ENCODE assay signal across 8 mouse cellular contexts in genomic region chr5:52115821-52116317, GRCm38 (mm10).
A peak's percentile ranks its signal among the peaks of the same experiment; 100 is the strongest.
DNase-seq lines count a peak whose midpoint lies in the region; ATAC-seq and TF ChIP-seq lines count a peak whose summit lies in the region.

No protein-coding gene starts in this region.

- no peak for TF ChIP-seq POLR2A in bone marrow macrophage, adult 2 months (IDR thresholded peaks at IDR 0.05; ENCODE audit: borderline replicate concordance, low read depth, low read length)
- TF ChIP-seq POLR2A in embryonic fibroblast, embryonic 13.5 days (IDR thresholded peaks at IDR 0.05; ENCODE audit: low read depth, low read length) = no peak

- 1% methylated on average over 47 of the region's 53 CpGs for WGBS in heart, embryonic 12.5 days
- under 1% methylated on average over 50 of the region's 53 CpGs for WGBS in kidney, embryonic 15.5 days
- WGBS in midbrain, postnatal 0 days = 0% methylated on average over 44 of the region's 53 CpGs
- under 1% methylated on average over 45 of the region's 53 CpGs for WGBS in stomach, postnatal 0 days

- peaks cover 5% of the 10 kb centered on the region; the same call in 1 of the 2 replicates for H3K4me1 ChIP-seq in bone marrow macrophage, adult 2 months (ENCODE audit: control insufficient read depth, insufficient read depth, low read length)
- H3K4me1 ChIP-seq in embryonic fibroblast, embryonic 13.5 days (ENCODE audit: control insufficient read depth, insufficient read depth, low read length) = no peaks in the 10 kb centered on the region
- H3K4me1 ChIP-seq in heart, embryonic 12.5 days (replicated peaks) = peaks cover 21% of the 10 kb centered on the region
- peaks cover 45% of the 10 kb centered on the region for H3K4me1 ChIP-seq in kidney, embryonic 15.5 days
- H3K4me1 ChIP-seq in midbrain, postnatal 0 days (ENCODE audit: insufficient read depth, low read length) = peaks cover 8% of the 10 kb centered on the region; the same call in 1 of the 2 replicates
- no peaks in the 10 kb centered on the region for H3K4me1 ChIP-seq in stomach, postnatal 0 days (replicated peaks; ENCODE audit: control insufficient read depth, insufficient read depth)

- peaks cover 4% of the 10 kb centered on the region; the same call in 1 of the 2 replicates for H3K27me3 ChIP-seq in heart, embryonic 12.5 days (replicated peaks)
- H3K27me3 ChIP-seq in kidney, embryonic 15.5 days = peaks cover 69% of the 10 kb centered on the region
- H3K27me3 ChIP-seq in midbrain, postnatal 0 days (ENCODE audit: insufficient read depth, low read length) = 0 out of 2 replicates have a peak, but pooled peaks cover 5% of the 10 kb centered on the region
- H3K27me3 ChIP-seq in stomach, postnatal 0 days (ENCODE audit: control insufficient read depth, insufficient read depth, low read length) = no peaks in the 10 kb centered on the region

- no peak for TF ChIP-seq CTCF in bone marrow macrophage, adult 2 months (IDR thresholded peaks at IDR 0.05; ENCODE audit: low read depth, low read length)
- 0 out of 2 replicates have a peak, but pooled peaks have one; percentile 37 for TF ChIP-seq CTCF in embryonic fibroblast, embryonic 13.5 days (IDR thresholded peaks at IDR 0.05; ENCODE audit: borderline replicate concordance, insufficient read depth, low read length)
- TF ChIP-seq CTCF in midbrain, postnatal 0 days (IDR thresholded peaks at IDR 0.05) = peak; percentile 75
- TF ChIP-seq CTCF in stomach, postnatal 0 days (IDR thresholded peaks at IDR 0.05; ENCODE audit: low read depth) = peak; percentile 74

- no peaks in the 10 kb centered on the region for H3K36me3 ChIP-seq in heart, embryonic 12.5 days
- H3K36me3 ChIP-seq in kidney, embryonic 15.5 days = no peaks in the 10 kb centered on the region
- no peaks in the 10 kb centered on the region for H3K36me3 ChIP-seq in midbrain, postnatal 0 days (ENCODE audit: insufficient read depth, low read length)
- H3K36me3 ChIP-seq in stomach, postnatal 0 days (ENCODE audit: control insufficient read depth, insufficient read depth, low read length) = no peaks in the 10 kb centered on the region

- peak overlapping the region; percentile 100 for H3K4me2 ChIP-seq in heart, embryonic 12.5 days
- peak overlapping the region; percentile 100 for H3K4me2 ChIP-seq in kidney, embryonic 15.5 days
- H3K4me2 ChIP-seq in midbrain, postnatal 0 days (ENCODE audit: low read depth, low read length, poor library complexity, severe bottlenecking) = peak overlapping the region; percentile 100
- H3K4me2 ChIP-seq in stomach, postnatal 0 days (replicated peaks; ENCODE audit: low read depth) = peak overlapping the region; percentile 100

- peak; percentile 48 for DNase-seq in liver
- DNase-seq in midbrain, postnatal 0 days (ENCODE audit: low spot score) = peak; percentile 95
- DNase-seq in stomach, postnatal 0 days (ENCODE audit: low spot score) = peak; percentile 85

- TF ChIP-seq EP300 in stomach, postnatal 0 days (optimal IDR thresholded peaks at IDR 0.05) = no peak

- no peak overlapping the region for H3K27ac ChIP-seq in bone marrow macrophage, adult 2 months (ENCODE audit: insufficient read depth, low read depth, low read length)
- no peak overlapping the region for H3K27ac ChIP-seq in embryonic fibroblast, embryonic 13.5 days (ENCODE audit: insufficient read depth, low read length)
- H3K27ac ChIP-seq in heart, embryonic 12.5 days (ENCODE audit: poor library complexity, severe bottlenecking) = no peak overlapping the region; the same call in 1 of the 2 replicates
- no peak overlapping the region for H3K27ac ChIP-seq in kidney, embryonic 15.5 days
- H3K27ac ChIP-seq in midbrain, postnatal 0 days (ENCODE audit: low read depth, low read length) = peak overlapping the region; percentile 67
- H3K27ac ChIP-seq in stomach, postnatal 0 days (replicated peaks) = 0 out of 2 replicates have a peak overlapping the region, but pooled peaks have one; percentile 4

- no peaks in the 10 kb centered on the region for H3K9me3 ChIP-seq in heart, embryonic 12.5 days (replicated peaks)
- H3K9me3 ChIP-seq in kidney, embryonic 15.5 days (replicated peaks) = no peaks in the 10 kb centered on the region
- H3K9me3 ChIP-seq in midbrain, postnatal 0 days (ENCODE audit: low read length) = no peaks in the 10 kb centered on the region
- no peaks in the 10 kb centered on the region for H3K9me3 ChIP-seq in stomach, postnatal 0 days (ENCODE audit: control insufficient read depth, low read length)

- H3K9ac ChIP-seq in heart, embryonic 12.5 days = peak overlapping the region; percentile 77
- peak overlapping the region; percentile 54 for H3K9ac ChIP-seq in kidney, embryonic 15.5 days
- peak overlapping the region; percentile 62 for H3K9ac ChIP-seq in midbrain, postnatal 0 days (replicated peaks; ENCODE audit: low read length, poor library complexity, severe bottlenecking)
- peak overlapping the region; percentile 52 for H3K9ac ChIP-seq in stomach, postnatal 0 days (ENCODE audit: low read length)

- ATAC-seq in CD4-positive, CD25-positive, alpha-beta regulatory T cell, adult 4 months = peak; percentile 46
- peak; percentile 66 for ATAC-seq in heart, embryonic 12.5 days (ENCODE audit: insufficient number of reproducible peaks, low FRiP score)
- ATAC-seq in kidney, embryonic 15.5 days (replicated peaks; ENCODE audit: low FRiP score) = peak; percentile 90
- peak; percentile 92 for ATAC-seq in midbrain, postnatal 0 days (ENCODE audit: low FRiP score)
- ATAC-seq in stomach, postnatal 0 days (ENCODE audit: low FRiP score, low TSS enrichment) = peak; percentile 93

- peak overlapping the region; percentile 63 for H3K4me3 ChIP-seq in bone marrow macrophage, adult 2 months (ENCODE audit: insufficient read depth, low read length)
- H3K4me3 ChIP-seq in embryonic fibroblast, embryonic 13.5 days (ENCODE audit: insufficient read depth, low read length) = peak overlapping the region; percentile 31
- peak overlapping the region; percentile 90 for H3K4me3 ChIP-seq in heart, embryonic 12.5 days
- H3K4me3 ChIP-seq in kidney, embryonic 15.5 days (replicated peaks) = peak overlapping the region; percentile 78
- H3K4me3 ChIP-seq in midbrain, postnatal 0 days (ENCODE audit: low read depth, low read length) = peak overlapping the region; percentile 73
- peak overlapping the region; percentile 66 for H3K4me3 ChIP-seq in stomach, postnatal 0 days (ENCODE audit: low read depth, low read length)

Comparison
In these comparisons a context has a peak if more than half of its experiments do, and no peak if none do; other contexts are left out.
1. H3K27ac ChIP-seq: peak in midbrain, postnatal 0 days (single experiment) and stomach, postnatal 0 days (single experiment); none in bone marrow macrophage, adult 2 months (single experiment), embryonic fibroblast, embryonic 13.5 days (single experiment), heart, embryonic 12.5 days (single experiment) and kidney, embryonic 15.5 days (single experiment).
2. H3K4me3 ChIP-seq: peak in every context shown above with its lines; median percentile 90 in heart, embryonic 12.5 days; 78 in kidney, embryonic 15.5 days; 73 in midbrain, postnatal 0 days; 66 in stomach, postnatal 0 days; 63 in bone marrow macrophage, adult 2 months; 31 in embryonic fibroblast, embryonic 13.5 days.
3. Peak in every context shown above with its lines, with median percentiles within 50 percentile points of each other: ATAC-seq, H3K4me2 ChIP-seq, H3K9ac ChIP-seq and DNase-seq.